Mouse (Mus musculus): ENCODE data around the gene Tgfbi. TPM values are rescaled to one million over a fixed set of nuclear protein-coding genes. Genes with fewer than 3 reads are reported as not detected.

The Tgfbi gene
- polyA plus RNA-seq, 1 experiment: not detected

DNA sequence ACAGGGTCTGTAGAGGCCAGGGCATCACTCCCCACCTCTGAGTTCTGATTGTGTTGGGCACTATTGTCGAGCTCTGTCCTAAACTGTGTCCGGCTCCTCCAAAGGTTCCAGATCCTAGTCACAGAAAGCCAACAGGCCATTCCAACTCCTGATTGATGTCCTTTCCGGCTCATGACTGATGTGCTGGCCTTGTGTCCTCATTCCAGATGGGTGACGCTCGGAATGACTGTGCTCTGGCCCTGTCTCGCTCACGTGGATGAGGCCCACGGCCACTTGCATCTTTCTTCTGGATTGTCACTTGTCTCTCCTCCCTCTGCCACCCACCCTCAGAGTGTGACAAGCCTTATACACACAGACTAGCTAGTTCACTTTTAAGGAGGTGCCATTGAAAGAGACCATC lies 18.1 kb upstream of the Tgfbi start:
- TF ChIP-seq GATA1 (IDR thresholded peaks at IDR 0.05; ENCODE audit: low read length): no peak

DNA sequence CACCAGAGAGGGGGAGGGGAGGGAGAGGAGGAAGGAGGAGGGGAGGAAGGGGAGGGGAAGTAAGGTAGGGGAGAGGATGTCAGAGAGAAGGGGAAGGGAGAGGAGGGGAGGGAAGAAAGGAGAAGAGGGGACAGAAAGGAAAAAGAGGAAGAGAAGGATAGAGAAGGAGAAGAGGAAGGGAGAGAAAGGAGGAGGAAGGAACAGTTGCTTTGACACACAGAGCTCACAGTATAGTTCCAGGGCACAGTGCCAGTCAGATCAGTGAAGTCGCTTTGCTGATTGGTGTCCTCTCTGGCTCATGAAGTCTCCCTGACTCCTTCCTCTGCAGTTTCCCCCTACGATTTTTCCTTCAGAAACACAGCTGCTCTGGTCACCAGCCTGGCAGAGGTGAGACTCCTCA lies 17.4 kb upstream of the Tgfbi start:
- no peak for TF ChIP-seq GATA1 (IDR thresholded peaks at IDR 0.05; ENCODE audit: low read length)

DNA sequence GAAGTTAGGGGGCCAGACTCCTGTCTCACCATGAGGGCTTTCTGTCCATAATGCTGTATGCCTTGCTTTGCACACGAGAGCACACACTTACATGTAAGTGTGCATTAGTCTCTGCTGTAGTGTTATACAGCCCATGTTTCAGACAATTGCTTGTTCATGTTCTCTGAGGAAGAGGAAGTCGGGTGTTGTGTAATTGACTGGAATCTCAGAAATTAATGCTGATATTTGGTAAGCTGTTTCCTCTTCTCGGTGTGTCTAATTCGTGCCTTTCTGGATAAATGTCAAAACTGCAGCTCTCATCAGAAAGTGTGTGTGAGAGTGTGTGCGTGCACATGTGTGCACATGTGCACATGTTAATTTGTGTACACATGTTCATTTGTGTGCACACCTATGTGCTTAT lies 16.1 kb upstream of the Tgfbi start:
- TF ChIP-seq GATA1 (IDR thresholded peaks at IDR 0.05; ENCODE audit: low read length): no peak

DNA sequence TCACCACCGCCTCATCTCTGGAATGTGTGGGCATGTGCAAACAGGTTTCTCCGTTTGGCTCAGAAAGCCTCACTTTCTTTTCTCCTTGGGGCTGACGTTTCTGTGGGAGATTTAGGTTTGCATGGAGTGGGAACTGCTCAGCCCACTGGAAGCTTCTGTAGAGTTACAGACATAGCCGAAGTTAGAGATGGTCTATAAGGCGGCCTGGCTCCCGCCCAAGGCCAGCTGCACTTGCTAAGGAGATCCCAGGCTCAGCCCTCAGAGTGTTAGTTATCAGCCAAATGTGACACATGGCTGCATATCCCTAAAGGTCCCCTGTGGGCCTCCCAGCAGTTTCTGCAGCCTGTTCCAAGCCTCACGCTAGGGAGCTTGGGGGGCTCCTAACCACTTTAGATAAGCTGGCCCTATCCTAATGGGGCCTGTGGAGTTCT lies 15.3 kb upstream of the Tgfbi start:
- TF ChIP-seq GATA1 (IDR thresholded peaks at IDR 0.05; ENCODE audit: low read length): no peak

DNA sequence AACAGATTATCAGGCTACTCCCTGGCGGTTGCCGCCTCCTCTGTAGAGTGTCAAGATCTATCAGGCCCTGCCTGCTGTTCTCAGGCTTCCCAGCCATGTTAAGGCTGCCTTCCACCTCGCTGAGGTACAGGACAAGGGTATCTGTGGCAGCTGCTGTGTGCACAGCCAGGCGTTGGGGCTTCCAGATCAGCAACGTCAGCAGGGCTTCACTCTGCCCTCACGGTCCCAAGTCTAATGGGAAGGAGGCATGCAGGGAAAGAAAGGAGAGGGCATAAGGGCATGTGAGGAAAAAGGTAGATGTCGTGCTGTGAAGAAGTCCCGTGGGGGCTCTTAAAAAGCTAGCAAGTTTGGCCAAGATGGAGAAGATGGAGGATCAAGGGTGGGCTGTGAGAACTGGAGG lies 14.1 kb upstream of the Tgfbi start:
- TF ChIP-seq GATA1 (IDR thresholded peaks at IDR 0.05; ENCODE audit: low read length): no peak

DNA sequence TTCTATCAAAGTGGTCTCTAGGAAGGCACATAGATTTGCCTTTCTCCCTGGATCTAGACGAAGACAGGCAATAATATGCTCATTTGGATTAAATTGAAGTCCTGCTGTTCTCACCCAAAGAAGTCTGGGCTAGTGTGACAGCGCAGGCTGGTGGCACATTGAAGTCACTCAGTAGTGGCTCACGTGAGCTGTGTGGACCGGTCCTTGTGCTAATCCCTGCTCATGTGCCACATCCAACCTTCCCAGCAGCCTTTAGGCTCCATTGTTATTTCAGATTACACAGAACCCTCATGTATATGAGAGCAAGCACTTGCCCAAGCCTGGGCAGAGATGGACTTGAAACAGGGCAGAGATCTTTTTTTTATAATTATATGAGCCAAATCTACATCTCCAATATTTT lies 12.0 kb upstream of the Tgfbi start:
- TF ChIP-seq GATA1 (IDR thresholded peaks at IDR 0.05; ENCODE audit: low read length): no peak

DNA sequence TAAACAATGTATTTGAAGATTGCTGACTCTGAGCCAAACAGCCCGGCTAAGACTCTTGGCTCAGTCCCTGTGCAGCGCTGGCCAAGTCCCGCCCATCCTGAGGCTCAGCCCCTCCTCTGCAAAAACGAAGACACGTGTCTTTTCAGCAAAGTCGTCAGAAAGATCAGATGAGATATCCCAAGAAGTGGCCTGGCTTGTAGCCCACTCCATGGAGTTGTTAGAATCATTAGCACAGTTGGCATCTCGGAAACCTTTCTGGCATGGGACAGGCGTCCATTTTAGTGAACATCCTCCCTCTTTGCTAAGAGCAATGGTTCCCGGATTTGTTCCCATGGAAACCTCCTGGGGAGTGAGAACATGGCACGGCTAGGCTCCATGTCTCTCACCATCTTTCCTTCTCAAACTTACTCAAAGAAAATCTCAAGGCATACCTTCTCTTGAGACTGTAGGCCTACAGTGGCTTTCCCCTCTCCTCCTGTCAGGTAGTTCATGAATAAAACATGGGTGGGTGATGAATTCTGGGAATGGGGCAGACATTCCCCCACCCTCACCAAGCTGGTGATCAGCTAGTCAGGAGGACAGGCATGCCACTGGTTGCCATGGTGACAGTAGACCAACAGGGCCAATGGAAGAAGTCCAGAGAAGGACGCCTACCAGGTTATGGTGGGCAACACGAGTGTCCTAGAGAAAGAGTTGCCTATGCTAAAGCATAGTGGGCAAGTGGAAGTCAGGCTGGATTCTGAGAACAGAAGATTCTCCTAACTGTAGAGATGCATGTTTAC lies 11.3 kb upstream of the Tgfbi start:
- TF ChIP-seq GATA1 (IDR thresholded peaks at IDR 0.05; ENCODE audit: low read length): no peak

DNA sequence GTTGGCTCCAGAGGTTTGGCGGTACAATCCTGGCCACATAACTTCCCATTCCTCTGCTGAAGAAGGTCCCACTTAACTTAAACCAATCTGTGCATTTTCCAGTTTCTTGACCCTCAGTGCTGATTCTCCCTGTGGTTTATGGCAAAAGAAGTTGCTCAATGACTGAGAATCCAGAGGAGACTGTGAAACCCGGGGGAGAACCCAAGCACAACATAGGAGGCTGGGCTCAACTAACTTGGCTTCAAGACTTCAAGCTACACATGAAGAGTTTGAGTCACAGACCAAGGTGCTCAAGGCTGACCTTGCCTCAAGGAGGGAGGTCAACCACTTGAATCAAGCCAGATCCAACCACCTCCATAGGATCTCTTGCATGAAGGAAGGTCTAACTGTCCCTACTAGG lies 9.8 kb upstream of the Tgfbi start:
- no peak for TF ChIP-seq GATA1 (IDR thresholded peaks at IDR 0.05; ENCODE audit: low read length)

DNA sequence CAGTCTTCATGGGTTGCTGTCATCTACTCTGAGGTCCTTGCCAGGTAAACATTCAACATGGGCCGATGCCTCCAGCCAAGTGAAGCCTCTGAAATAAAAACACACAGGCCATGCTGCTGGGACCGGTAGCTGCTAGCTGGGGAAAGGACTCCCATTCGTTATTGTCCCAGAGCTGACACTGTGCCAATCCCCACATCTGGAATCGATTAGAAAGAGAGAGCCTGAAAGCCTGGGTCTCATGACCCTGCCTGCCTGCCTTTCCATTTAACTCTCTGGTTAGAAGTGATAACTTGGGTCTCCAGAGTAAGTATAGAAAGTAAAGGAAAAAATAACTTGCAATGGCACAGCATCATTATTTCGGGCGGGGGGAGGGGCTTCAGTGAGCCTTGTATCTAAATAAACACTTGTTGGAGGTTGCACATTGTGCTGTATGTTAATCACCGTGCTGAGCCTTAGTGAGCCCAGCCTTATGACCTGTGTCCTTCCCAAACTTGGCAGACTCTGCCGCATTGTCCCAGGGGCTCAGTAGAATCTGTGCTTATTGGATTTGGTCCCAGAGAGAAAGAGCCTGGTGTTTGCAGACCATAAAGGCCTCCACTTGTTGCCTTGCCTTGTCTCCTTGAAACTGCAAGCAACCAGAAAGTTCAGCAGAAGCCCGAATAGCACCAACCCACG lies 9.0 kb upstream of the Tgfbi start:
- TF ChIP-seq GATA1 (IDR thresholded peaks at IDR 0.05; ENCODE audit: low read length): no peak

DNA sequence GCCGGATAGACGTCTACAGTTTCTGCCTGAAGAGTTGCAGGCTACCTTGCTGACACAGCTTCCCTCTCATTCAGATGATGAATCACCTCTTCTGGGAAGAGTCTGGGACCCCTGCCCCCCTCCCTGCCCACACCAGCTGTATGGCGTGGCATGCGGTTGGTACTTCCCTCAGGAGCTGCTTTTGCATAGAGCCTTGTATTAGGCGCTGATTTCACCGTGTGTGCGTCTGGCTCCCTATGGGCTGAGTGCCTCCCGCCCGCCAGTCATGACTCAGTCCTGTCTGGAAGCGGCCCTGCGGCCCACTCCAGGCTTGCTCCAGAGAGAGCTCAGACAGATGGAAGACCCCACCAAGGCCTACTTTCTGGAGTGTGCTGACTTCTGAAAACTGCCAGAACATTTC lies 8.1 kb upstream of the Tgfbi start:
- no peak for TF ChIP-seq GATA1 (IDR thresholded peaks at IDR 0.05; ENCODE audit: low read length)

DNA sequence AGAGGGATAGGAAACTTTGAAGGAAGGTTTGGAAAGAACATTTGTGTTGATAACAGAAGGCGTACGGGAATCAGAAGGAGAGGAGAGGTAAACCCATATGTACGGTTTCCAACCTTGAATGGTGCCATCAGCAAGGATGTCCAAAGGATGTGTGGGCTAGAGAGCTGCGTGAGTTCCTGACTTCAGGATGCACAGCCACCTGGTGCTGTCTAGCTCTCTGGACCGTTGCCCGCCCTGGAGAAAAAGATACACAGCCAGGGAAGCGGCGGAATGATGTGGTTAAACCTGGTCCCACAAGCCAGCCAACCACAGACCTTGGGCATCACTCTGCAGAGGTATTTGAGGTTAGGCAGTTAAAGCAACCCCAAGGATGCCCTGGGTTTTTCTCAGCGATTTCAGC lies 3.8 kb upstream of the Tgfbi start:
- TF ChIP-seq GATA1 (IDR thresholded peaks at IDR 0.05; ENCODE audit: low read length): no peak

DNA sequence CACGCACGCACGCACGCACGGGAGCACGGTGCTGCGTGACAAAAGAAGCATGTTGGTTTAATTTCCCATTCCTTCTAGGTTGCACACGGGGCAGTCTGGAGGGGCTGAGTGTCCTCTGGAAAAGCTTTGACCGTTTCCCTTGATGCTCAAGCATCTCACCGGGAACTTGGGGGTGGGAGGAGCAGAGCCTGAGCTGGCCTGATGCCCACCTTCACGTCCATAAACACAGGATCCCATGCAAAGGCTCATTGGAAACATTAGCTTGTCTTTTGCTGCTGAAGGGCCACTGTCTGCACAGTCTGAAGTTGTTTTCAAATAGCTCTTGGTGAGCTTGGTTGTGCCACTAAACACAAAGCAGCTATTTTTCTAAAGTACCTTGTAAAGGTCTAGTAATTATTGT lies 2.6 kb upstream of the Tgfbi start:
- no peak for TF ChIP-seq GATA1 (IDR thresholded peaks at IDR 0.05; ENCODE audit: low read length)

DNA sequence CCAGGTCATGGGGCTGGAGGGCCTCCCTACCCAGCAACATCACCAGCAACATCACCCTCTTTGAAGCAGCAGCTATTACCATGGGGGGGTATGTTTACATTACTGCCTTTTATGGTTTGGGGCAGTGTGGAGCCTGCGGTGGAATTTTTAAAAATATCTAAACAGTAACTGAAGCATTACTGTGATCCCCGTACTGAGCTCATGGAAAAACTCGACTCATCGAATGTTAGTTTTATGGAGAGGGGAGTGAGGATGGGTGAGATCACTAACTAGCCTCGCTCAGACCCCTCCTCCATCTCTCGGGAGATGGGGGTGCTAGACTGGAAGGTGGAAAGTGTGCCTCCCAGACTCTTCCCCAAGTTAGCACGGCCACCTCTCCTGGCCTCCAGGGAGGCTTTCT lies 2.1 kb upstream of the Tgfbi start:
- no peak for TF ChIP-seq GATA1 (IDR thresholded peaks at IDR 0.05; ENCODE audit: low read length)

DNA sequence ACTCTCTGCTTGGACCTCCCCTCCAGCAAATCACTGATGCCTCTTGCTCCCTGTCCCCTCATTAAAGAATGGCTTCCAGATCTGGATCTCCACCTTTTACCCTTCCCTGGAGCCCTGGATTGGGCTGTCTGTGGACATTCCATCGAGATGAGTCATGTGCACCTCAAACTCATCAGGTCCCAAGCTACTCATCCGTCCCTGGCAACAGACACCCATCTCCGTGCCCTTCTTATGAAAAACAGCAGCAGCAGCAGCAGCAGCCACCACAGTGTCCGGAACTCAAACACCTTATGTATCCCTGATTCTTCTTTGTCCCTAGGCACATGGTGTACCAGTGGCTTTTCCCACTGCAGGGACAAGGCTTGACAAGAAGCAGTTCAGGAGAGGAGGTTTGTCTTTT lies 1.5 kb upstream of the Tgfbi start:
- no peak for TF ChIP-seq GATA1 (IDR thresholded peaks at IDR 0.05; ENCODE audit: low read length)

DNA sequence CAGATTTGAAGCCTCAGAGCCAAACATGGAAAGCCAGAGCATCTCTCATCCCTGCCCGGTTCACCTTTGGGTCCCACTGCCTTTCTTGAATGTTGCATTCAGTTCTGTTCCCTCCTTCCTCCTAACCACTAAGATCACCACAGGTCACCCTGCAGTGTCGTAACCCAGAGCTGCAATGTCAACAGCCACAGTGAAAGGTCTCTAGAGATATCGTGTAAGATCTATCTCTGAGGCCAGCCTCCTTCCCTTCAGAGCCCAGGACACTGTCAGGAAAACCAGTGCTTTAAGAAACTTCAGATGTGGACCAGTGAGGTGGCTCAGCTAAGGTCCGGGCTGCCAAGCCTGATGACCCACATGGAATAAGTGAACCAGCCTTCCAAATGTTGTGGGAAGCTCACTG lies 1.8 kb downstream of the Tgfbi start:
- TF ChIP-seq GATA1 (IDR thresholded peaks at IDR 0.05; ENCODE audit: low read length): no peak

DNA sequence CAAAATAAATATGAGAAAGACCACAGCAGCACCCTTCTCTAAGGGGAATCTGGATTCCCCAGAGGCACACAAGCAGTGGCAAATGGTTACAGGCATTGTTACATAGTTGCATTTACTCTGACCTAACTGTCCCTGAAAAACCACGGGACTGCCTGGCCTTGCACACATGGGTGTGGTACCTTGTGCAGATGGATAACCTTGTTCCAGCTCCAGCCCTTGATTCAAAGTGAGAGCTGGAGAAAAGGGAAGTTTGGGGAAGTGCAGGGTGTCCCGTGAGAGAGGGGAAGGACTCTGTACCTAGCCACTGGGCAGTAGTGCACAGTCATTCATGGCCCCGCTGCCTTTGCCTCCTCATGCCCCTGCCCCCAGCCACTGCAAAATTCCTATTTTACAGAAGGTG lies 2.4 kb downstream of the Tgfbi start:
- TF ChIP-seq GATA1 (IDR thresholded peaks at IDR 0.05; ENCODE audit: low read length): no peak

DNA sequence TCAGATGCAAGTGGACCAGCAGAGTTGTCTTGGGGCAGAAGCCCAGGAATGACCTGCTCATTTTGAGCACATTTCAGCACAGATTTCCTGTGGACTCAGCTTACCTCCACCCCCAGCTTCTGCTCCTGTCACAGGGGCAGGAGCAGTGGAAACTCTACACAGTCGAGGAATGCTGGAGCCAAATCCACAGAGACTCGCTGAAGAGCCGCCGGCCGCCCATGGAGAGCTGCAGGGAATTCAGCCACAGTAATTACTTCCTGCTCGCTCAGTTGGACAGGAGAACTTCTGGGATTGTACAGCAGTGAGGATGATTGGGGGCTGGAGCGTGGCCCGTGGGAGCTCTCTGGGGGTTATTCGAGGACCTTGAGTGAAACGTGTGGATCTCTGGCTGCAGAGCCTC lies 3.0 kb downstream of the Tgfbi start:
- no peak for TF ChIP-seq GATA1 (IDR thresholded peaks at IDR 0.05; ENCODE audit: low read length)

All from G1E-ER4 (cell line).